Mouse (Mus musculus): ENCODE data around the gene Plekha5. TPM values are rescaled to one million over a fixed set of nuclear protein-coding genes. Genes with fewer than 3 reads are reported as not detected.
"Not testable (repeated sequence)": the region's sequence is repeated elsewhere in the genome, so short reads cannot be mapped to it uniquely, and the experiment has no call there.

Plekha5 gene
- total RNA-seq, 2 experiments from 2014 or later, result 21.5 to 28.3 TPM

GRCm38 (mm10) chr6:140578985-140579384 is 155.1 kb downstream of the Plekha5 start:
- DNase-seq, result not testable (repeated sequence)

GRCm38 (mm10) chr6:140580170-140580569 is 156.3 kb downstream of the Plekha5 start:
- no peak for DNase-seq

GRCm38 (mm10) chr6:140586714-140587259 is 162.9 kb downstream of the Plekha5 start:
- DNase-seq, result no peak

GRCm38 (mm10) chr6:140591331-140591730 is 167.5 kb downstream of the Plekha5 start:
- no peak for DNase-seq

GRCm38 (mm10) chr6:140592713-140593112 is 168.9 kb downstream of the Plekha5 start:
- no peak for DNase-seq

- DNase-seq, result peak; percentile 69 to 78
Measured at GRCm38 (mm10) chr6:140593420-140594170, 169.7 kb downstream of the Plekha5 start.

GRCm38 (mm10) chr6:140595551-140595950 is 171.7 kb downstream of the Plekha5 start:
- DNase-seq, result not testable (repeated sequence)

GRCm38 (mm10) chr6:140597381-140598329 is 173.8 kb downstream of the Plekha5 start:
- DNase-seq, result no peak

GRCm38 (mm10) chr6:140598516-140598915 is 174.7 kb downstream of the Plekha5 start:
- DNase-seq, result no peak

GRCm38 (mm10) chr6:140599337-140599736 is 175.5 kb downstream of the Plekha5 start:
- DNase-seq, result no peak

GRCm38 (mm10) chr6:140600671-140601070 is 176.8 kb downstream of the Plekha5 start:
- not testable (repeated sequence) for DNase-seq

GRCm38 (mm10) chr6:140601175-140601574 is 177.3 kb downstream of the Plekha5 start:
- no peak for DNase-seq

- DNase-seq, result no peak
Measured at GRCm38 (mm10) chr6:140603228-140603944, 179.5 kb downstream of the Plekha5 start.

- DNase-seq, result not testable (repeated sequence)
Measured at GRCm38 (mm10) chr6:140605173-140605572, 181.3 kb downstream of the Plekha5 start.

- DNase-seq, result no peak
Measured at GRCm38 (mm10) chr6:140605732-140606131, 181.9 kb downstream of the Plekha5 start.

GRCm38 (mm10) chr6:140606534-140606933 is 182.7 kb downstream of the Plekha5 start:
- no peak for DNase-seq

GRCm38 (mm10) chr6:140608666-140609065 is 184.8 kb downstream of the Plekha5 start:
- DNase-seq, result no peak

GRCm38 (mm10) chr6:140609533-140609932 is 185.7 kb downstream of the Plekha5 start:
- no peak for DNase-seq

- DNase-seq, result no peak
Measured at GRCm38 (mm10) chr6:140610117-140610516, 186.3 kb downstream of the Plekha5 start.

- no peak for DNase-seq
Measured at GRCm38 (mm10) chr6:140611282-140611681, 187.4 kb downstream of the Plekha5 start.

GRCm38 (mm10) chr6:140611893-140612473 is 188.1 kb downstream of the Plekha5 start:
- peak; percentile 25 to 26 for DNase-seq

GRCm38 (mm10) chr6:140613822-140614221 is 190.0 kb downstream of the Plekha5 start:
- DNase-seq, result no peak
